Mouse (Mus musculus) forebrain, postnatal 0 days (tissue): ENCODE results near the gene Acp5. TPM values are rescaled to one million over a fixed set of nuclear protein-coding genes. Genes with fewer than 3 reads are reported as not detected.
A peak's percentile ranks its signal among the peaks of the same experiment; 100 is the strongest.

Experiments used
- ATAC-seq: fragments of 200-750 bp; cut with Nextera tagmentation; 2 replicates; pipeline ENCODE4 v1.8.0; 2017; ENCODE audit warnings: mild to moderate bottlenecking, moderate library complexity
- DNase-seq: peaks from one replicate; pipeline ENCODE4 v3.0.0-alpha.2; 2015
- H3K27ac ChIP-seq: fragments of 300-500 bp; sonication (generic); 2 replicates; pipeline ENCODE4 v1.5.1; 2014; ENCODE audit warnings: low read depth, mild to moderate bottlenecking, antibody characterized with exemption, low read length, moderate library complexity, mixed read lengths
- H3K27me3 ChIP-seq: fragments of 300-500 bp; sonication (generic); 2 replicates; pipeline ENCODE4 v1.6.1; 2014; ENCODE audit warnings: mild to moderate bottlenecking, low read length, mixed read lengths; ENCODE audit not compliant: insufficient read depth
- H3K36me3 ChIP-seq: fragments of 300-500 bp; sonication (generic); 2 replicates; pipeline ENCODE4 v1.6.1; 2014; ENCODE audit warnings: mild to moderate bottlenecking, moderate library complexity; ENCODE audit not compliant: insufficient read depth
- H3K4me1 ChIP-seq: fragments of 300-500 bp; sonication (generic); 2 replicates; pipeline ENCODE4 v1.6.1; 2014; ENCODE audit warnings: antibody characterized with exemption; ENCODE audit not compliant: insufficient read depth
- H3K4me2 ChIP-seq: fragments of 300-500 bp; sonication (generic); 2 replicates; pipeline ENCODE4 v1.6.1; 2014; ENCODE audit warnings: low read depth, mild to moderate bottlenecking, moderate library complexity
- H3K4me3 ChIP-seq: fragments of 300-500 bp; sonication (generic); 2 replicates; pipeline ENCODE4 v1.5.1; 2014; ENCODE audit warnings: low read depth, low read length, mixed read lengths
- H3K9ac ChIP-seq: fragments of 300-500 bp; sonication (generic); 2 replicates; pipeline ENCODE4 v1.6.1; 2014; ENCODE audit warnings: mild to moderate bottlenecking
- H3K9me3 ChIP-seq: fragments of 300-500 bp; sonication (generic); 2 replicates; pipeline ENCODE4 v1.6.1; 2016; ENCODE audit warnings: low read length
- CTCF ChIP-seq: sonication (generic); IDR thresholded peaks from 2 replicates; pipeline ENCODE4 v1.5.1; 2016; ENCODE audit warnings: antibody characterized with exemption, control low read depth, low read depth
- WGBS: fragments of 180-500 bp; shearing (Covaris S2); extraction: QIAGEN DNeasy Blood & Tissue Kit; methylation state at CpG from one replicate; pipeline ENCODE4 v1.1.7; 2014; 5-methylcytosine and 5-hydroxymethylcytosine counted together
- polyA plus RNA-seq: library from polyadenylated mRNA; unstranded; fragments of >200 nt; fragmentation: Nextera tagmentation; extraction: Ambion mirVana; gene quantifications from 2 replicates; pipeline ENCODE4 v1.2.1, GENCODE M21; 2015
- total RNA-seq: library from RNA; depleted of rRNA; stranded (reverse); fragments of >200 nt; gene quantifications from 2 replicates; pipeline ENCODE4 v1.2.3, GENCODE M21; 2014

Acp5 gene
- total and polyA plus RNA-seq, 2 experiments from 2014 or later = 0.41 to 3.9 TPM

- no peaks in the 10 kb centered on the region for H3K9me3 ChIP-seq
- peak; percentile 62 for ATAC-seq
- TF ChIP-seq CTCF = peak; percentile 91
- DNase-seq = peak; percentile 88
- H3K4me3 ChIP-seq = no peak overlapping the region
- H3K36me3 ChIP-seq = no peaks in the 10 kb centered on the region
- H3K4me1 ChIP-seq = no peaks in the 10 kb centered on the region
- no peak overlapping the region for H3K27ac ChIP-seq
- 57% methylated on average over 17 of the region's 17 CpGs for WGBS
- H3K27me3 ChIP-seq = no peaks in the 10 kb centered on the region
- no peak overlapping the region for H3K9ac ChIP-seq
- H3K4me2 ChIP-seq = no peak overlapping the region
Observed at GRCm38 (mm10) chr9:22143108-22144037, 7.9 kb upstream of the Acp5 start.

GRCm38 (mm10) chr9:22139746-22140145 lies 4.2 kb upstream of the Acp5 start:
- Histone ChIP-seq H3K4me1 (no peaks in the 10 kb centered on the region), H3K4me2 (no peak overlapping the region), H3K9me3 (no peaks in the 10 kb centered on the region), H3K4me3 (no peak overlapping the region), H3K9ac (no peak overlapping the region), H3K27ac (no peak overlapping the region), H3K36me3 (no peaks in the 10 kb centered on the region), H3K27me3 (no peaks in the 10 kb centered on the region)
- no peak for TF ChIP-seq CTCF
- ATAC-seq (no peak), DNase-seq (no peak)
- 89% methylated on average over 5 of the region's 5 CpGs for WGBS

- Histone ChIP-seq H3K27me3 (no peaks in the 10 kb centered on the region), H3K27ac (no peak overlapping the region), H3K4me2 (no peak overlapping the region), H3K4me3 (no peak overlapping the region), H3K4me1 (no peaks in the 10 kb centered on the region), H3K9ac (no peak overlapping the region), H3K36me3 (no peaks in the 10 kb centered on the region), H3K9me3 (no peaks in the 10 kb centered on the region)
- ATAC-seq (no peak), DNase-seq (peak; percentile 49)
- peak; percentile 87 for TF ChIP-seq CTCF
- 18% methylated on average over 2 of the region's 2 CpGs for WGBS
Observed at GRCm38 (mm10) chr9:22138480-22138879, 3.0 kb upstream of the Acp5 start.

- Histone ChIP-seq H3K4me1 (no peaks in the 10 kb centered on the region), H3K27me3 (peaks cover 4% of the 10 kb centered on the region; the same call in 1 of the 2 replicates), H3K27ac (no peak overlapping the region), H3K4me3 (no peak overlapping the region), H3K4me2 (no peak overlapping the region), H3K36me3 (no peaks in the 10 kb centered on the region), H3K9me3 (no peaks in the 10 kb centered on the region), H3K9ac (no peak overlapping the region)
- ATAC-seq (no peak), DNase-seq (no peak)
- TF ChIP-seq CTCF = no peak
- 16% methylated on average over 23 of the region's 23 CpGs for WGBS
Observed at GRCm38 (mm10) chr9:22136765-22137547, 1.4 kb upstream of the Acp5 start.

- no peak overlapping the region for H3K4me3 ChIP-seq
- no peak for DNase-seq
- peaks cover 10% of the 10 kb centered on the region; the same call in 1 of the 2 replicates for H3K27me3 ChIP-seq
- H3K36me3 ChIP-seq = no peaks in the 10 kb centered on the region
- no peak overlapping the region for H3K27ac ChIP-seq
- ATAC-seq = no peak
- H3K9ac ChIP-seq = no peak overlapping the region
- WGBS = 66% methylated on average over 9 of the region's 9 CpGs
- H3K4me2 ChIP-seq = no peak overlapping the region
- no peaks in the 10 kb centered on the region for H3K9me3 ChIP-seq
- no peaks in the 10 kb centered on the region for H3K4me1 ChIP-seq
- TF ChIP-seq CTCF = no peak
Observed at GRCm38 (mm10) chr9:22134988-22135643, 395 bp downstream of the Acp5 start.

GRCm38 (mm10) chr9:22134246-22134890 lies 1.1 kb downstream of the Acp5 start:
- WGBS = 93% methylated on average over 7 of the region's 7 CpGs
- Histone ChIP-seq H3K4me3 (no peak overlapping the region), H3K9me3 (no peaks in the 10 kb centered on the region), H3K4me1 (no peaks in the 10 kb centered on the region), H3K9ac (no peak overlapping the region), H3K27me3 (peaks cover 10% of the 10 kb centered on the region; the same call in 1 of the 2 replicates), H3K4me2 (no peak overlapping the region), H3K36me3 (no peaks in the 10 kb centered on the region), H3K27ac (no peak overlapping the region)
- DNase-seq (no peak), ATAC-seq (no peak)
- no peak for TF ChIP-seq CTCF
